In the genomic region with DNA sequence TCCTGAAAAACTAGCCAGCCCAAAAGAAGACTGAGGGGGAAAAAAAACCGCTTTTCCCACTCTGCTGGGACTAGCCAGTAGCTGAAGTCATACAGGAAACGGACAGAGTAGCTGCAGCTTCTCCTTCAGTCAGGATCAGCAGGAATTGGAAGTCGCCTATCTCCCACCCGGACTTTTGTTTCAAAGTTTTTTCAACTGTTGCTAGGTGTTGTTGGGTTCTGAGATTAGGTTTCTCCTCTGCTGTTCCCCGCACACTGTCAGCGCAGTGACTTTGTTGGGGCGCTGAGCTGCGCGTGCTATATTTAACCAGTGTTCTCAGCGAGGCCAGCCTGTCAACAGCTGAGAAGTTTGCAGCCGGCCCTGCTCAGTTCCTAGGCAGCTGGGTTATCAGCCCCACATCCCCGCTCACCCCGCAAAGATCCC, we compare ENCODE assay signal across 7 mouse cellular contexts. TPM values are rescaled to one million over a fixed set of nuclear protein-coding genes. Genes with fewer than 3 reads are reported as not detected.
DNase-seq lines count a peak whose midpoint lies in the region; ATAC-seq and TF ChIP-seq lines count a peak whose summit lies in the region.

No protein-coding gene starts in this region.

- H3K36me3 ChIP-seq in forebrain, embryonic 10.5 days (replicated peaks) = no peaks in the 10 kb centered on the region
- no peaks in the 10 kb centered on the region for H3K36me3 ChIP-seq in heart, embryonic 15.5 days
- no peaks in the 10 kb centered on the region for H3K36me3 ChIP-seq in neural tube, embryonic 14.5 days (ENCODE audit: control insufficient read depth, insufficient read depth, low read length)

- peak; percentile 93 for ATAC-seq in heart, embryonic 15.5 days (replicated peaks; ENCODE audit: insufficient number of reproducible peaks, insufficient read depth, low FRiP score, low read depth)
- ATAC-seq in neural tube, embryonic 14.5 days (ENCODE audit: low read depth) = peak; percentile 38; the same call in 1 of the 2 replicates

- H3K27ac ChIP-seq in forebrain, embryonic 10.5 days = peak overlapping the region; percentile 60
- H3K27ac ChIP-seq in heart, embryonic 15.5 days = peak overlapping the region; percentile 98
- no peak overlapping the region for H3K27ac ChIP-seq in neural tube, embryonic 14.5 days (ENCODE audit: low read depth, low read length)

- H3K27me3 ChIP-seq in forebrain, embryonic 10.5 days (ENCODE audit: poor library complexity, severe bottlenecking) = no peaks in the 10 kb centered on the region
- no peaks in the 10 kb centered on the region for H3K27me3 ChIP-seq in heart, embryonic 15.5 days
- no peaks in the 10 kb centered on the region for H3K27me3 ChIP-seq in neural tube, embryonic 14.5 days (ENCODE audit: control insufficient read depth, insufficient read depth, low read length)

- WGBS in forebrain, embryonic 10.5 days = 22% methylated on average over 13 of the region's 13 CpGs
- WGBS in heart, embryonic 15.5 days = 1% methylated on average over 13 of the region's 13 CpGs
- 2% methylated on average over 13 of the region's 13 CpGs for WGBS in lung, adult 2 months
- 13% methylated on average over 13 of the region's 13 CpGs for WGBS in neural tube, embryonic 14.5 days

- H3K9ac ChIP-seq in heart, embryonic 15.5 days = peak overlapping the region; percentile 73
- H3K9ac ChIP-seq in neural tube, embryonic 14.5 days (replicated peaks; ENCODE audit: low read depth, low read length) = no peak overlapping the region

- no peak for TF ChIP-seq CTCF in lung, adult 2 months (IDR thresholded peaks at IDR 0.05; ENCODE audit: insufficient read depth, low read length)

- peak overlapping the region; percentile 70 for H3K4me2 ChIP-seq in heart, embryonic 15.5 days
- H3K4me2 ChIP-seq in neural tube, embryonic 14.5 days (ENCODE audit: low read depth, low read length) = peak overlapping the region; percentile 38

- peaks cover 15% of the 10 kb centered on the region for H3K4me1 ChIP-seq in forebrain, embryonic 10.5 days
- H3K4me1 ChIP-seq in heart, embryonic 15.5 days (replicated peaks) = peaks cover 31% of the 10 kb centered on the region
- H3K4me1 ChIP-seq in lung, adult 2 months (ENCODE audit: control insufficient read depth, insufficient read depth, low read length) = peaks cover 4% of the 10 kb centered on the region
- no peaks in the 10 kb centered on the region for H3K4me1 ChIP-seq in neural tube, embryonic 14.5 days (ENCODE audit: control insufficient read depth, insufficient read depth, low read length)

- peak overlapping the region; percentile 40 for H3K4me3 ChIP-seq in forebrain, embryonic 10.5 days
- H3K4me3 ChIP-seq in heart, embryonic 15.5 days = peak overlapping the region; percentile 65
- H3K4me3 ChIP-seq in lung, adult 2 months (replicated peaks; ENCODE audit: extremely low read depth, low read depth, low read length) = peak overlapping the region; percentile 64
- no peak overlapping the region; the same call in 1 of the 2 replicates for H3K4me3 ChIP-seq in neural tube, embryonic 14.5 days (ENCODE audit: low read depth, low read length)

- peak; percentile 62 for DNase-seq in adrenal gland, postnatal 25 days
- DNase-seq in forebrain, embryonic 10.5 days (ENCODE audit: extremely low spot score, low spot score) = peak; percentile 25
- peak; percentile 68 for DNase-seq in kidney, postnatal 10 days
- peak; percentile 65 for DNase-seq in lung, adult 2 months
- peak; percentile 22 for DNase-seq in thymus, postnatal 25 days

- TF ChIP-seq POLR2A in lung, adult 2 months (IDR thresholded peaks at IDR 0.05; ENCODE audit: borderline replicate concordance, extremely low read depth, low read depth, low read length) = peak; percentile 47; the same call in 1 of the 2 replicates

- H3K9me3 ChIP-seq in forebrain, embryonic 10.5 days = no peaks in the 10 kb centered on the region
- H3K9me3 ChIP-seq in heart, embryonic 15.5 days (replicated peaks) = no peaks in the 10 kb centered on the region
- H3K9me3 ChIP-seq in neural tube, embryonic 14.5 days (ENCODE audit: control insufficient read depth, low read length) = no peaks in the 10 kb centered on the region

RNA-seq across cellular contexts. Expression of gene Filip1, which starts 35.1 kb away (rescaled TPM):
- total RNA-seq in adrenal gland, postnatal 25 days (2021) = 108 and 113 TPM in 2 replicates
- polyA plus RNA-seq in forebrain, embryonic 10.5 days (2016; fragmentation: Nextera tagmentation; extraction: Ambion mirVana) = 11.9 and 16.3 TPM in 2 replicates
- polyA plus RNA-seq in heart, embryonic 15.5 days (2015; fragmentation: Nextera tagmentation; extraction: Ambion mirVana) = 28.2 and 36.6 TPM in 2 replicates
- polyA plus RNA-seq in lung, adult 2 months (2012; rRNA removed) = 4.8 and 9.4 TPM in 2 replicates
- 1.5 and 1.6 TPM in 2 replicates for polyA plus RNA-seq in neural tube, embryonic 14.5 days (2014; fragmentation: Nextera tagmentation; extraction: Ambion mirVana)
